Mouse (Mus musculus) cerebellum, postnatal 10 days (tissue): Measurements from ENCODE around the gene Smg9.

Source experiments
- DNase-seq, 2 experiments: peaks; one replicate each; pipeline ENCODE4 v3.0.0; 2021; ENCODE audit warnings: mixed read lengths in 2 of 2

The Smg9 gene

GRCm38 (mm10) chr7:24446697-24447340, 47.4 kb downstream of the Smg9 start:
- DNase-seq = no peak

- no peak for DNase-seq
Observed at GRCm38 (mm10) chr7:24448782-24449517, 49.5 kb downstream of the Smg9 start.

DNA sequence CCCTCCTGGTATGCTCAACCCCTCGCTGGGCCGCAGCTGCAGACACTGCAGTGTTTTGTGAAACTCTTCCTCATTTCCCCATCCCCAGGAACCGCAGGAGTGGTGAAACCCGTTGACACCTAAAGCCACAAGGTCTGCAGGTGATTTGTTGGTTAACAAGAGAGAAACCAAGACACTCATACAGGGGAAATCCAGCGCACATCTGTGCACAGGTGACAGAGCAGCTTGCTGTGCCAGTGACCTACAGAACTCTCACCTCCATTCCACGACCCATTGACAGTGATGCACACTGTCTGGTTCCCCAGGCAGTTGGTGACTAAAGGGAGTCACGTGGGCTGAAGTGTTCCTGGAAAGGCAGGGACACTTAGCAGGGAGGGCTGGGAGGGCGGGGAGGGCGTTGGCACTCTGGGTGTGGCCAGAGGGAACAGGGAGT, 51.2 kb downstream of the Smg9 start:
- no peak for DNase-seq

- no peak for DNase-seq
Observed at GRCm38 (mm10) chr7:24451855-24452311, 52.5 kb downstream of the Smg9 start, which contains the start of gene Irgc1. Gene Irgc1, minus strand, starts transcription at chr7:24452297.

GRCm38 (mm10) chr7:24454199-24454598, 54.8 kb downstream of the Smg9 start:
- DNase-seq = no peak

- no peak for DNase-seq
Observed at GRCm38 (mm10) chr7:24455726-24456125, 56.3 kb downstream of the Smg9 start.

DNA sequence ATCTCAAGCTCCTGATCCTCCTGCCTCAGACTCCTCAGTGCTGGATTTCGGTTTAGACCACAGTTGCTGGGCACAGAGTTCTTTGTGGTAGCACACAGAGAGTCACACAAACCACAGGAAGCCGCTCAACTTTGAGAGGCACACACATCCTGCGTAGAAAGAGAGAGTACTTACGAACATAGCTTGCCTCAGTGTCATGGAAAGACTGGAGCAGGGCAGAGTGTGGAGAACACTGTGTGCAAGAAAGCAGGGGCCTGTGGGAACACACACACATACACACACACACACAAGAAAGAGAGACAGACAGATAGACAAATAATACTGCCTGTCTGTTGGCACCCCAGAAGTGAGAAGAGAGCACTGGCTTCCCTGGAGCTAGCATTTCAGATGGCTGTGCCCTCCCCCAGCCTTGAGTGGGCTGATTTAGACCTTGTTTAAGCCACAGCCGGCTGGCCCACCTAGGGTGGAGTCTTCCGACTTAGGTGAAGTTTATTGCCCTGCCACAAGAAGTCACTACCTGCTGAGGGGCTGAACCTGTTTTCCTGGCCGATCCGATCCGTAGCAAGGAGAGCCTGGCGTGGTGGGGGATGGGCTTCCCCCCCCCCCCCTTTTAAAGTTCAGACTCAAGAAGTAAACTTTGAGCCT, 58.4 kb downstream of the Smg9 start:
- DNase-seq = no peak

DNA sequence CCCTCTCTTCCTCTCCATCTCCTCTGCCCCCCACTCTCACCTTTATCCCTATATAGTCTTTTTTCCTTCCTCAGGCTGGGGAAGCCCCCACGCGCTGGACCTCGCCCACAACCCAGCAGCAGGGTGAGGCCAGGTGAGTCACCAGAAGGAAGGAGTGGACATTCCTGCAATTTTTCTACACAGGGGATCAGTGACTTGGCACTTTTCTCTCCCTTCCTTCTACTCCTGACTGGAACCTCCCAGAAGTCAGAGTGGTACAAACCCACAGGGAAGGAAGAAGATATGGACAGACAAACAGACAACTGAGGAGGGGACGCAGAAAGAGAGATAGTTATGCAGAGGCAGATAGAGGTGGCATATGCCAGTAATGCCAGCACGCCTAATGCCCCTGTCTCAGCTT, 60.0 kb downstream of the Smg9 start:
- DNase-seq = no peak

- no peak for DNase-seq
Observed at GRCm38 (mm10) chr7:24459843-24460242, 60.4 kb downstream of the Smg9 start.

DNA sequence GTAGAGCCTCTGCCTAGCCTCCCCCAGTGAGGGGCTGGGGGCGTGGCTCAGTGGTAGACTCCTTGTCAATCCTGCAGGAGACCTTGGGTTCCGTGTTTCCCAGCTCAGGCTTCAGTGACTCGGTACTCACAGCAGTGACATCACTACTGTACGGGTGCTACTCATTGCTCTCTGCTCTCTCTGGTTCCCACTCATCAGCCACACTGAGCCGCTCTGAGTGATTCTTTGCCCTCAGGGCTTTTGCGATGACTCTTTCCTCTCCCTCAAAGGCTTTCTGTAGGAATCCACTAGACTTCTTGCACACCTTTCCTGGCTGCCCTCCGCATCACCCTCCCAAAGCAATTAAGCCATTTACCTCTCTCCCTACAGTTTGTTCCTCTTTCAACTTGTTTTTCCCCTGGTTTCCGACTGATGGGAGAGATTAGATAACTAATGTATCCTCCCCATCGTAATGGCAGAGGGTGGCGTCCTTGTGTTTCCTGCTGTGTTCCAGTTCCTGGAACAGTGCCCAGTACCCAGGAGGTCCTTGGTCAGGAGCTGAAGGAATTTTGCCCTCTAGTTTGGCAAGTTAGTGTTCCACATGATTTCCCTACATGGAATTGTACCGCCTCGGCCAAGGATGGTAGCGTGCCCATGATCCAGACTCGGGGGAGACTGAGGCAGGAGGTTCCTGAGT, 62.1 kb downstream of the Smg9 start:
- peak in 1 of 2 experiments; percentile 14 for DNase-seq

DNA sequence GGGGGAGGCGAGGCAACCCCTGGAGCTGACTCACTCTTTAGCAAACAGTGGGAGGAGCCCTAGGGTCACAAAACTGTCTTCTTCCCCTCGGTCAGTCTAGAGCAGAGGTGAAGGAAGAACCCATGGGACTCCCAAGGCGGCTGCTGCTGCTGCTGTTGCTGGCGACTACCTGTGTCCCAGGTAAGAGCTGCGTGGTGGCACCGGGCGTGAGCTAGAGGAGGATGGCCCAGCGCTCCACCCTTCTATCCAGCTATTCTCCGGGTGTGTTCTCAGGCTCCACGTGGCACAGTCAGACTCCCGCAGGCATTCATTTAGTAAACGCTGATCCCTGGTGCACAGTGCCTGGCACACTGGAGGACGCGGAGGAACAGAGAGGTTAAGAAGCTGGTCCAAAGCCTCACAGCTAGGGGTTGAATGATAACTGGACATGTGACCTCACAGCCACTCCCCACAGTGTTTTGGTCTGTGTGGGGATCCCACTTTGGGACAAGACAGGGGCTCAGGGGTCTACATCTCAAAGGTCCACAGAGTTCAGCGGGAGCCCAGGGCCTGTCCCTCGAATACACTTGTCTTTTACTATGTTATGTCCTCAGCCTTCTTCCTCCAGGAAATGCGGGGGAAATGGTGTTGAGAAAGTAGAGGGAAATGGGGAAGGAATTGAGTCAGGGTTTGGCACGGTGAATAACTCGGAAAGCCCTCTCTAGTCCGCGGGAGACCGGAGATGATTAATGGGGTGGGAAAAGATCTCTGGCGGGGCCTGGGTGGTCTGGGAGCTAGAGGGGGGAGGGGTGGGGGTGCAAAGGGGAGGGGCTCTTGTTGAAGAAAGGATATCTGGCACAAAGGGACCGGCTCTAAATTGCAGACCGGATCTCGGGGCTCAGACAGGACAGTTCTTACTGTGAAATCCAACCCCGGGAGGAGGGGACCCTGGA, 63.2 kb downstream of the Smg9 start, which contains the start of gene Plaur:
Plaur (plus strand) TSS at position 97 of the 932 bp plus-strand sequence.
- DNase-seq = no peak

DNA sequence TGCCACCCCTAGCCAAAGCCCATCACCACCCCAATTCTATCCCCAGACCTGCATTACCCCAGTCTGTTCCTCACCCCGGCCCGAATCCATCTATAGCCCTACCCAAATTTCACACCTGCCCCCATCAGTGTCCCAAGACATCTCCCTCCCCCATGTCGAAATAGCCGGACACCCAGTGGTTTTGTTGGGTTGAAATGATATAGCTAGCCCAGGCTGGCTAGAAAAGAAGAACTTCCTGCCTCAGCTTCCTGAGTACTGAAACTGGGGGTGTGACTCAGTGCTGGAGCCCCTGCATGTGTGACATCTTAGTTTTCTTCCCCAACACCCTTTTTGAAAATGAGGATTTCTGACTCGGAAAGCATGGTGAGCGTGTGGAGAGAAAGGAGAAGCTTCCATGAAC, 67.4 kb downstream of the Smg9 start:
- DNase-seq = no peak

GRCm38 (mm10) chr7:24467886-24468285, 68.5 kb downstream of the Smg9 start:
- DNase-seq = no peak

DNA sequence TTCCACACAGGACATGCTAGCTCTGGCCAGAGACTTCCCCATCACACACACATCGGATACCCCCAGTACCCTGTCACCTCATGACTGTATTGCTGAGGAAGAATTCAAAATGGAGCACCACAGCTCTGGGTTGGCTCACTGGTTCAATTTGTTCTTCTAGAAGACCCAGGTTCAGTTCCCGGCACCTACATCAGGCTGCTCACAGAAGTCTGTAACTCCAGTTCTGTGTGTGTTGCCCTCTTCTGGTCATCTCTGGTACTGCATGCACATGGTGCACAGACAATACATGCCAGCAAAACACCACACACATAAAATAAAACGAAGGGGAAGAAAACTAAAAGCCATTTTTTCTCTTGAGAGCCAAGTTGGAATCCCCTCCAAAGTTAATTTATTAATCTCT, 69.7 kb downstream of the Smg9 start:
- DNase-seq = peak; percentile 36 to 53

- DNase-seq = peak; percentile 37 to 54
Observed at GRCm38 (mm10) chr7:24470356-24470755, 70.9 kb downstream of the Smg9 start.
